Mouse (Mus musculus): ENCODE data around the gene Zfp358. TPM values are rescaled to one million over a fixed set of nuclear protein-coding genes. Genes with fewer than 3 reads are reported as not detected.

Gene Zfp358
- polyA plus RNA-seq, 1 experiment, result 30.6 TPM

DNA sequence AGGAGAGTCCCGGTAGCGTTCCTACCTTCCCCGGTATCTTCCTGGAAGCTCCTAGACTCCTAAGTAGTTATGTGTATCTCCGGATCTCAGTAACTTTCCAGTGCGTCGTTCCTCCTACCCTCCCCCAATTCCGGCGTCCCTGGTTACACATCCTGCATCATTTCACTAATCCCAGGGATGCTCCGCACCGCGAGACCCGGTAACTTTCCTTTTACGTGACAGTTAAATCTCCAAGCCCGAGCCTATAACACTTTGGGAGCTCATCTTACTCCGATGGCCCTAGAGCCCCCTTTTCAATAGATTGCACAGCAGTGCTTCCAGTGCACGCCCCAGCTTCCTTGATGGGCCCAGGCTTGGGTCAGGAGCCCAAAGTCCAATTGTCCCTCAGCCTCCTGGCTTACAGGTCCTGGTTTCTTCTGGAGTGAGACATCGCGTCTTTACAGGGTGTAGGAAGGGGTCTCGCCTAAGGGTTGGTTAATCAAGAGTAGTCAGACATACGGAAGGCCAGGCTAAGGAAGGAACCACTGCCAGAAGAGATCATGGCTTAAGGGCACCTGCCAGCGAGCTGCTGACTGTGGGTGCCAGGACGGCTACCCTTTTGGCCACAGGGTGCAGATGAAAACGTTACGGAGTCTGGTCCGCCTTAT is 23.0 kb downstream of the Zfp358 start:
- TF ChIP-seq CTCF (IDR thresholded peaks at IDR 0.05; ENCODE audit: control insufficient read depth, insufficient read depth, insufficient read length) (no peak), MYOD1 (IDR thresholded peaks at IDR 0.05; ENCODE audit: control insufficient read depth, insufficient read length, low read depth) (no peak)
- Histone ChIP-seq H3K79me3 (ENCODE audit: low read depth) (no peaks in the 10 kb centered on the region), H3K27me3 (ENCODE audit: control insufficient read depth, insufficient read depth, insufficient read length) (no peaks in the 10 kb centered on the region), H3K79me2 (ENCODE audit: control insufficient read depth, insufficient read depth) (peaks cover 12% of the 10 kb centered on the region), H3K4me3 (ENCODE audit: insufficient read depth, poor library complexity, severe bottlenecking) (peak overlapping the region; percentile 59), H3ac (ENCODE audit: control insufficient read depth, insufficient read length, low read depth) (peak overlapping the region; percentile 63), H3K36me3 (ENCODE audit: control insufficient read depth, insufficient read depth) (peaks cover 11% of the 10 kb centered on the region)

- Histone ChIP-seq H3K79me3 (ENCODE audit: low read depth) (no peaks in the 10 kb centered on the region), H3K27me3 (ENCODE audit: control insufficient read depth, insufficient read depth, insufficient read length) (no peaks in the 10 kb centered on the region), H3ac (ENCODE audit: control insufficient read depth, insufficient read length, low read depth) (peak overlapping the region; percentile 63), H3K4me3 (ENCODE audit: insufficient read depth, poor library complexity, severe bottlenecking) (peak overlapping the region; percentile 59), H3K79me2 (ENCODE audit: control insufficient read depth, insufficient read depth) (peaks cover 12% of the 10 kb centered on the region), H3K36me3 (ENCODE audit: control insufficient read depth, insufficient read depth) (peaks cover 7% of the 10 kb centered on the region)
- no peak for TF ChIP-seq MYOG (IDR thresholded peaks at IDR 0.05; ENCODE audit: control insufficient read depth, extremely low read depth, insufficient read length)
- peak; percentile 44 for TF ChIP-seq MAX (IDR thresholded peaks at IDR 0.05)
- TF ChIP-seq USF1 (IDR thresholded peaks at IDR 0.05; ENCODE audit: low read depth), result no peak
These were observed 23.6 kb downstream of the Zfp358 start for GRCm38 (mm10) chr8:3516450-3517116.

DNA sequence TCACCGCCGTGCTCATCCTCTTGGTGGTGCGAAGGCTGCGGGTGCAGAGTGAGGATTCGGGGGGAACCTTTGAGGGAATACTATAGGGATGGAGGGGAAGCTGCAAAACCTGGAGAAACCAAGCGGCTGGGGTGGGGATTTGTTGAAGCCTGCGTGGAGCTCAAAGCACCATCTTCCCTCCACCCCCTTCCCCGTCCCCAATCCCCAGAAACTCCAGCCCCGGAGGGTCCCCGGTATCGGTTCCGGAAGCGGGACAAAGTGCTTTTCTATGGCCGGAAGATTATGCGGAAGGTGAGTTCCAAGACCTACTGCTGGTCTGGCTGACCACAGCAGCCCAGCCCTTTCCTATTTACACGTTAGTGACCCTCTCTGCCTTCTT is 24.2 kb downstream of the Zfp358 start:
- no peaks in the 10 kb centered on the region for H3K27me3 ChIP-seq (ENCODE audit: control insufficient read depth, insufficient read depth, insufficient read length)
- TF ChIP-seq FOSL1 (IDR thresholded peaks at IDR 0.05; ENCODE audit: insufficient read depth, low read length, poor library complexity, severe bottlenecking), result no peak

GRCm38 (mm10) chr8:3522007-3522697 is 29.2 kb downstream of the Zfp358 start:
- TF ChIP-seq MAX (IDR thresholded peaks at IDR 0.05), result no peak
- TF ChIP-seq FOSL1 (IDR thresholded peaks at IDR 0.05; ENCODE audit: insufficient read depth, low read length, poor library complexity, severe bottlenecking), result no peak
- no peak for TF ChIP-seq USF1 (IDR thresholded peaks at IDR 0.05; ENCODE audit: low read depth)
- no peak for TF ChIP-seq MYOG (IDR thresholded peaks at IDR 0.05; ENCODE audit: control insufficient read depth, extremely low read depth, insufficient read length)
- no peak for TF ChIP-seq MYOD1 (IDR thresholded peaks at IDR 0.05; ENCODE audit: control insufficient read depth, insufficient read length, low read depth)
- TF ChIP-seq CTCF (IDR thresholded peaks at IDR 0.05; ENCODE audit: control insufficient read depth, insufficient read depth, insufficient read length), result no peak
- TF ChIP-seq CEBPB (IDR thresholded peaks at IDR 0.05; ENCODE audit: low read depth), result no peak

More for the DNA sequence above, 24.2 kb downstream of the Zfp358 start:
- H3K36me3 ChIP-seq (ENCODE audit: control insufficient read depth, insufficient read depth), result peaks cover 7% of the 10 kb centered on the region
- peaks cover 12% of the 10 kb centered on the region for H3K79me2 ChIP-seq (ENCODE audit: control insufficient read depth, insufficient read depth)
- no peaks in the 10 kb centered on the region for H3K79me3 ChIP-seq (ENCODE audit: low read depth)
- H3K4me3 ChIP-seq (ENCODE audit: insufficient read depth, poor library complexity, severe bottlenecking), result peak overlapping the region; percentile 59
- peak overlapping the region; percentile 51 for H3ac ChIP-seq (ENCODE audit: control insufficient read depth, insufficient read length, low read depth)

DNA sequence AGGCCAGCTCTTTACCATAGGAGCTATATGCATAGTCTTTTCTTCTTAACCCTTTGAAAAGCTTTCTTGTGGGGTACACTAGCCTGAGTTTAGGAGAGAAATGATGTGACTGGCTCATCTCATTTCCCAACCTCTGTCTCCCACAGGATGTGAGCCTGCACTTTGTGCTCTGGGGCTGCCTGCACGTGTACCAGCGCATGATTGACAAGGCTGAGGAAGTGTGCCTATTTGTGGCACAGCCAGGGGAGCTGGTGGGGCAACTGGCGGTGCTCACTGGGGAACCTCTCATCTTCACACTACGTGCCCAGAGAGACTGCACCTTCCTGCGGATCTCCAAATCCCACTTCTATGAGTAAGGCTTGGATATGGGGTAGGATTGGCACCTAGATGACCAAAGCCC is 37.9 kb downstream of the Zfp358 start:
- H3K36me3 ChIP-seq (ENCODE audit: control insufficient read depth, insufficient read depth), result peaks cover 20% of the 10 kb centered on the region
- H3K79me3 ChIP-seq (ENCODE audit: low read depth), result no peaks in the 10 kb centered on the region
- TF ChIP-seq MAX (IDR thresholded peaks at IDR 0.05) (no peak), FOSL1 (IDR thresholded peaks at IDR 0.05; ENCODE audit: insufficient read depth, low read length, poor library complexity, severe bottlenecking) (no peak), MYOG (IDR thresholded peaks at IDR 0.05; ENCODE audit: control insufficient read depth, extremely low read depth, insufficient read length) (no peak), USF1 (IDR thresholded peaks at IDR 0.05; ENCODE audit: low read depth) (no peak), MYOD1 (IDR thresholded peaks at IDR 0.05; ENCODE audit: control insufficient read depth, insufficient read length, low read depth) (no peak), CEBPB (IDR thresholded peaks at IDR 0.05; ENCODE audit: low read depth) (no peak), CTCF (IDR thresholded peaks at IDR 0.05; ENCODE audit: control insufficient read depth, insufficient read depth, insufficient read length) (no peak)
- no peaks in the 10 kb centered on the region for H3K27me3 ChIP-seq (ENCODE audit: control insufficient read depth, insufficient read depth, insufficient read length)
- H3K4me3 ChIP-seq (ENCODE audit: insufficient read depth, poor library complexity, severe bottlenecking), result no peak overlapping the region
- H3ac ChIP-seq (ENCODE audit: control insufficient read depth, insufficient read length, low read depth), result no peak overlapping the region
- H3K79me2 ChIP-seq (ENCODE audit: control insufficient read depth, insufficient read depth), result no peaks in the 10 kb centered on the region

More at GRCm38 (mm10) chr8:3522007-3522697, 29.2 kb downstream of the Zfp358 start:
- Histone ChIP-seq H3K79me2 (ENCODE audit: control insufficient read depth, insufficient read depth) (peaks cover 9% of the 10 kb centered on the region), H3K36me3 (ENCODE audit: control insufficient read depth, insufficient read depth) (peaks cover 37% of the 10 kb centered on the region), H3ac (ENCODE audit: control insufficient read depth, insufficient read length, low read depth) (no peak overlapping the region), H3K79me3 (ENCODE audit: low read depth) (no peaks in the 10 kb centered on the region), H3K27me3 (ENCODE audit: control insufficient read depth, insufficient read depth, insufficient read length) (no peaks in the 10 kb centered on the region), H3K4me3 (ENCODE audit: insufficient read depth, poor library complexity, severe bottlenecking) (no peak overlapping the region)

GRCm38 (mm10) chr8:3531936-3532335 is 39.0 kb downstream of the Zfp358 start:
- H3K4me3 ChIP-seq (ENCODE audit: insufficient read depth, poor library complexity, severe bottlenecking), result no peak overlapping the region
- H3K79me2 ChIP-seq (ENCODE audit: control insufficient read depth, insufficient read depth), result no peaks in the 10 kb centered on the region
- peaks cover 13% of the 10 kb centered on the region for H3K36me3 ChIP-seq (ENCODE audit: control insufficient read depth, insufficient read depth)
- H3K27me3 ChIP-seq (ENCODE audit: control insufficient read depth, insufficient read depth, insufficient read length), result no peaks in the 10 kb centered on the region
- H3K79me3 ChIP-seq (ENCODE audit: low read depth), result no peaks in the 10 kb centered on the region
- TF ChIP-seq MYOD1 (IDR thresholded peaks at IDR 0.05; ENCODE audit: control insufficient read depth, insufficient read length, low read depth) (no peak), CEBPB (IDR thresholded peaks at IDR 0.05; ENCODE audit: low read depth) (no peak), USF1 (IDR thresholded peaks at IDR 0.05; ENCODE audit: low read depth) (no peak), CTCF (IDR thresholded peaks at IDR 0.05; ENCODE audit: control insufficient read depth, insufficient read depth, insufficient read length) (no peak), FOSL1 (IDR thresholded peaks at IDR 0.05; ENCODE audit: insufficient read depth, low read length, poor library complexity, severe bottlenecking) (no peak), MYOG (IDR thresholded peaks at IDR 0.05; ENCODE audit: control insufficient read depth, extremely low read depth, insufficient read length) (no peak), MAX (IDR thresholded peaks at IDR 0.05) (no peak)
- no peak overlapping the region for H3ac ChIP-seq (ENCODE audit: control insufficient read depth, insufficient read length, low read depth)

All from C2C12 (cell line).